Mouse (Mus musculus): Measurements from ENCODE around the gene Fam163a. TPM values are rescaled to one million over a fixed set of nuclear protein-coding genes. Genes with fewer than 3 reads are reported as not detected.

Fam163a gene
- 5.2 and 5.7 TPM in 2 replicates for polyA plus RNA-seq (2021; fragmentation: Nextera tagmentation)
- long read RNA-seq, experiment 1, partial matches to known transcripts = 9 of 55 reads
- long read RNA-seq, experiment 1, other reads (novel, unspliced or antisense) = 46 of 55 reads
- long read RNA-seq, experiment 2, partial matches to known transcripts = 0 of 5 reads
- long read RNA-seq, experiment 2, other reads (novel, unspliced or antisense) = 5 of 5 reads

GRCm38 (mm10) chr1:156204656-156205131, at the start of gene Fam163a:
Fam163a (minus strand) TSS chr1:156205026.

GRCm38 (mm10) chr1:156035930-156036737, 168.7 kb downstream of the Fam163a start, which contains the start of gene Tor1aip1:
Tor1aip1 (minus strand) TSS chr1:156036480.

GRCm38 (mm10) chr1:156035269-156035929, 169.4 kb downstream of the Fam163a start, which contains the start of gene Tor1aip2:
Tor1aip2 (plus strand) TSS chr1:156035403.

Other genes starting within 250 kb of the Fam163a start
- 1.5 and 1.7 TPM in 2 replicates for gene Cep350, start 231.8 kb downstream of the Fam163a start, polyA plus RNA-seq (2021; fragmentation: Nextera tagmentation)
- 21.2 and 21.9 TPM in 2 replicates for gene Tor1aip2, start 169.6 kb downstream of the Fam163a start, polyA plus RNA-seq (2021; fragmentation: Nextera tagmentation)
- gene Tor1aip1, start 168.5 kb downstream of the Fam163a start, polyA plus RNA-seq (2021; fragmentation: Nextera tagmentation) = 17.2 and 18.1 TPM in 2 replicates
- gene Tdrd5, start 98.6 kb upstream of the Fam163a start, polyA plus RNA-seq (2021; fragmentation: Nextera tagmentation) = 0.25 and 0.26 TPM in 2 replicates
- 0.17 and 0.35 TPM in 2 replicates for gene Nphs2, start 105.7 kb upstream of the Fam163a start, polyA plus RNA-seq (2021; fragmentation: Nextera tagmentation)
- 726 and 1,009 TPM in 2 replicates for gene Gm2000, start 161.0 kb upstream of the Fam163a start, polyA plus RNA-seq (2021; fragmentation: Nextera tagmentation)
- gene Axdnd1, start 216.1 kb upstream of the Fam163a start, polyA plus RNA-seq (2021; fragmentation: Nextera tagmentation) = 0.09 TPM in 1 of 2 replicates, not detected in the other

Data from left cerebral cortex, adult 6 months (tissue).